Comparison of ENCODE assay signal across 21 mouse cellular contexts in the genomic region with DNA sequence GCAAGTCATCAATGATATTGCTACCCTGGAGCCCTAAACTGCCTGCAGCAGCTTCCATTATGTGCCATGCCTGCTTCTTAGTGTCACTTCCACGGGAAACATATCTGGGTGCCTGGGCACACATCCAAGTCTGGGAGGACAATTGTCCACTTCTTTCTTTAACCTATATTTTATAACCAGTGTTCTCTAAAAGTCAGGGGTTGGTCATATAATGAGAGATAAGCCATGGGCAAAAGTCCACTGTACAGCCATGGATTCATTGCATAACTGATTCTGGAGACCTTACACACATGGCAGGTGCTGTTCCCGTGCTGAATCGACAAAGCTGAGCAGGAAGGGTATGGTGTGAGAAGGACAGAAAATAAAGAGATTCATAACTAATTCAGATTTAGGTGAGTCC.
"Had no signal": no experiment of that assay in that cellular context is flagged by ENCODE, and none has a peak within 500 bp of the region (broad histone marks: within the 10 kb centered on the region; RNA-seq: fewer than 3 reads in every experiment).

No protein-coding gene starts in this region.

- ATAC-seq: liver, postnatal 0 days; lung, postnatal 0 days; midbrain, embryonic 15.5 days had no signal

- H3K4me3 ChIP-seq: kidney, embryonic 15.5 days; limb, embryonic 10.5 days; limb, embryonic 13.5 days; midbrain, embryonic 12.5 days; midbrain, embryonic 15.5 days; neural tube, embryonic 12.5 days had no signal

- H3K27me3 ChIP-seq: kidney, embryonic 15.5 days; limb, embryonic 13.5 days; midbrain, embryonic 12.5 days; midbrain, embryonic 15.5 days; neural tube, embryonic 12.5 days had no signal

- H3K27ac ChIP-seq: kidney, embryonic 15.5 days; limb, embryonic 10.5 days; limb, embryonic 13.5 days; liver, embryonic 14.5 days; macrophage; midbrain, embryonic 12.5 days; midbrain, embryonic 15.5 days; neural tube, embryonic 12.5 days; stomach, postnatal 0 days had no signal

- H3K4me2 ChIP-seq: kidney, embryonic 15.5 days; limb, embryonic 13.5 days; lung, embryonic 14.5 days; midbrain, embryonic 12.5 days; midbrain, embryonic 15.5 days; neural tube, embryonic 12.5 days had no signal

- H3K36me3 ChIP-seq: kidney, embryonic 15.5 days; limb, embryonic 10.5 days; limb, embryonic 13.5 days; midbrain, embryonic 12.5 days; midbrain, embryonic 15.5 days; neural tube, embryonic 12.5 days had no signal

- H3K9ac ChIP-seq: kidney, embryonic 15.5 days; limb, embryonic 13.5 days; liver, embryonic 14.5 days; liver, postnatal 0 days; lung, embryonic 14.5 days; midbrain, embryonic 12.5 days; midbrain, embryonic 15.5 days; neural tube, embryonic 12.5 days had no signal

- DNase-seq: kidney, adult 11 months; kidney, adult 8-10 months; kidney, postnatal 10 days; kidney, postnatal 36 days; liver; liver, postnatal 0 days; lung, embryonic 14.5 days; retina, postnatal 1 day; right cerebral cortex, postnatal 25 days; thymus, adult 2 months; thymus, postnatal 14 days had no signal

- H3K4me1 ChIP-seq: kidney, embryonic 15.5 days; limb, embryonic 10.5 days; midbrain, embryonic 12.5 days; midbrain, embryonic 15.5 days; neural tube, embryonic 12.5 days had no signal

- H3K9me3 ChIP-seq: kidney, embryonic 15.5 days; limb, embryonic 10.5 days; limb, embryonic 13.5 days; midbrain, embryonic 12.5 days; midbrain, embryonic 15.5 days; neural tube, embryonic 12.5 days had no signal
